Mouse (Mus musculus): ENCODE data around the gene Slc25a13.
A peak's percentile ranks its signal among the peaks of the same experiment; 100 is the strongest.

Gene Slc25a13

GRCm38 (mm10) chr6:6105586-6105985, 111.4 kb downstream of the Slc25a13 start:
- DNase-seq, result no peak

DNA sequence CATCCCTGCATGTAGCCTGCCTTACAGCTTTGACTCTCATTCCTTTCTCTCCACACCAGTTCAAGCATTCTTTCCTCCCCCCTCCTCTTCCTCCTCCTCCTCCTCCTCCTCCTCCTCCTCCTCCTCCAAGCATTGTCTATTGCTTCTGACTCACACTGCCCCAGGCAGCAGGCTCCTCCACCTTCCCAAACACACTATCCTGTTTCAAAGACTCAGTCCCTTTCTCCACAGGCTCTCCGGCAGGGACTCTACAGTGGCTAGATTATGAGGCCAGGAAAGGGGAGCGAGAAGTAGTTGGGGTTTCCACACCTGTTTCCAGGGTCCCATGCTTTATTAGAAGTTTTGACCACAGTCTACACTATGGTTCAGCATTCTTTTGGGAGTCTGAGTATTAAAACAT, 113.5 kb downstream of the Slc25a13 start:
- no peak for DNase-seq

DNA sequence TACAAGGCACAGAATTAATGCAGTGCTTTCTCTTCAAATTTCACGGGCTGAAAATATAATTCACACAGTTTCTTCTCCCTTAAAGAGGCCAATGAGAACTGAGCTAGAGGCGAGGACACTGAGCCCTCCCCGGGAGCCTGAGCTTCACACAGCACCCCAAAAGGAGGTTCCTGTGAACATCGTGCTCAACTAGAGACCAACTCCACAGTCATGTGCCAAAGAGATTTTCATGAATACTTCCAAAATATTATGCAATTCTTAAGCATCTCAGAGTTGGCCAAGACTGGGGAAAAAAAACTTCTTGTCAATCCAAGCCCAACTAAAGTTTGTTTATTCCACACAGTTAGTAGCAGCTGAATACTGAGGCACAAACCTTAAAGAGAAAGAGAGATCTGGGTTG, 115.4 kb downstream of the Slc25a13 start:
- DNase-seq, result no peak

- no peak for DNase-seq
Measured at GRCm38 (mm10) chr6:6100892-6101480, 116.0 kb downstream of the Slc25a13 start.

GRCm38 (mm10) chr6:6093978-6094377, 123.0 kb downstream of the Slc25a13 start:
- no peak for DNase-seq

- DNase-seq, result no peak
Measured at GRCm38 (mm10) chr6:6093522-6093921, 123.5 kb downstream of the Slc25a13 start.

GRCm38 (mm10) chr6:6092497-6092896, 124.5 kb downstream of the Slc25a13 start:
- no peak for DNase-seq

DNA sequence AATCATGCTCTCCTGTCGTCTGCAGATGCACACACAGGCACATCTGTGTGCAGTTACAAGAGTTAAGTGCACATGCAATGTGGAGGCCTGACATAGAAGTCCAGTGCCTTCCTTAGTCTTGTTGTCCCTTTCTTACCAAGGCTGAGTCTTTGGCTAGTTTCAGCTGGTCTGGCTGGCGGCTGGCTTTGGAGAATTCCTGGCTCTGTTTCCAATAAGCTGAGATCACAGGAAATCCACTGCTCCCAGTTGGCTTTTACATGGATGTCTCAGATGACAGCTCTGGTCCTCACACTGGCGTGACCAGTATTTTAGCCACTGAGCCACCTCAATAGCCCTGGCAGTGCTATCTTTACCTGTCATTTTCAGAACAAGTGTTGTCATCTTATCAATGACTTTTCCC, 126.0 kb downstream of the Slc25a13 start:
- no peak for DNase-seq

GRCm38 (mm10) chr6:6088151-6088550, 128.8 kb downstream of the Slc25a13 start:
- peak; percentile 77 for DNase-seq

DNA sequence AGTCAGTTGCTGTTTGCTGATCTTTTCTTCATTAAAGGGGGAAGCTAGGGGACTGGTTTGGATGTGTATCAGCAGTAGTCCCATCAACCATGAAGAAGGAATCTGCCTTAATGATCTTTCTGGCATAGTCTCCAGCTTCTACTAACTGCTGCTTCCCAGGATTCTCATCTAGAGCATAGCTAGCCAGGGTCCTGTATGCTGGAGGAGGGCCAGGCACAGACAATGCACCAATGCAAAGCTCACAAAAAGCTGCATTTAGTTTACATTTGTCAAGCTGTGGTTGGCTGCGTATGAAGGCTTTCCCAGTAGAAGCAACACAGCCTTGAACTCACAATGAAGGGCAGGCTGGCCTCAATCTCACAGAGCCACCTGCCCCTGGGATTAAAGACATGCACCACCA, 136.5 kb downstream of the Slc25a13 start:
- DNase-seq, result no peak

GRCm38 (mm10) chr6:6077234-6077633, 139.7 kb downstream of the Slc25a13 start:
- DNase-seq, result no peak

DNA sequence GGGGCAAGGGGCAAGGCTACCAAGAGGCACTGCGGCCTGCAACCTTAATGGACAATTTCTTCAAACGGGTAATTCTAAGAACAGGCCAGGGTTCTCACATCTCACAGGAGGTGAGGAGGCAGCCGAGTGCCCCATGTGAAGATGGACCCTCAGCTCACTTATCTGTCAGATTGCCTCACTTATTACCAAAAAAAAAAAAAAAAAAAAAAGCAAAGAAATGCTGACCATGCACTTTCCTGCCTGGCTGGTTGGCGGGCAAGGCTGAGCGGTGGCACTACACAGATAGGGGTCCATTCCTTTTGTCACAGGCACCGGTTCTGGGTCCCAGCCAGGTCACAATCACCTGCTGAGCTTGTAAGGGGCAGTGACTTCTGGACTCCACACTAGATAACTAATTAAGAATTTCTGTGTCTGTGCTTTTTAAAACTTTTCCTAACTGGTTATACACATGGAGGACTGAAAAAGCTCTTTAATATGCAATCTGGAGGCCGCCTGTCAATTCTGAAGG, 141.0 kb downstream of the Slc25a13 start:
- DNase-seq, result no peak

- DNase-seq, result no peak
Measured at GRCm38 (mm10) chr6:6071038-6071437, 145.9 kb downstream of the Slc25a13 start.

DNA sequence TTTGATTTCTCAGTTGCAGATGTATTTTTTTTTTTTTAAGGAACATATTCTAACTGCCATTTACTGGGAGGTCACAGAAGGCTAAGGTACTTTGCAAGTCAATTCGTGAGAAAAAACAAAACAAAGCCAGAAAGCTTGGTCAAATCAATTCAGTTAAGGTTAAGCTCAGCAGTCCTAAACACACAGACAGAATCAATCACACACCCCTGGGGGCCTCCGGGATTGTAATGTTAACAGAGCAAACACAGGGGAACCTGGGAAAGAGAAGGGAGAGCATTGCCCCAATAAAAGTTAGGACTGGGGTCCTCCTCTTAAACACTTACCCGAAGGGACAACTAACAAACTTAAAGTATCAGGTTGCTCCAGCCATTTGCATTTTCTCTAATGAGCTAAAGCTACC, 147.0 kb downstream of the Slc25a13 start:
- DNase-seq, result no peak

GRCm38 (mm10) chr6:6067201-6067600, 149.8 kb downstream of the Slc25a13 start:
- no peak for DNase-seq

DNA sequence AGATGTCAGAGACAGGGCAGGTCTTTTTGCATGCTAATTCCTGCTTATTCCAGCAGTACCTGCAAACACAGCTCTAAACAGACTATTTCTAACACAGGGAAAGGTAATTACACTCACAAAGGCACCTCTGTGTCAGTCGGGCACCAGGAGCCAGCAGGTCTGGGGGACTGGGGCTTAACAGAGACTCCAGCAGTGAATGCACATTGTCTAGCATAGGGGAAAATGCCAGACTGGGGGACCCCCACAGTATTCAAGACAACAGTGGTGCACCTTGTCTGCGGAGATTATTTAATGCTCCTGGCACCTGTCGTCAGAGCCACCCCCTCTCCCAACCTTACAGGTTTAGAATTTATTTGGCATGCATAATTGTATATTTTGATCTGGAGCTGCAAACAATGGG, 158.4 kb downstream of the Slc25a13 start:
- DNase-seq, result no peak

- DNase-seq, result no peak
Measured at GRCm38 (mm10) chr6:6053946-6054345, 163.0 kb downstream of the Slc25a13 start.

- DNase-seq, result no peak
Measured at GRCm38 (mm10) chr6:6052696-6053095, 164.3 kb downstream of the Slc25a13 start.

GRCm38 (mm10) chr6:6046729-6047424, 170.1 kb downstream of the Slc25a13 start:
- DNase-seq, result no peak

GRCm38 (mm10) chr6:6038773-6039550, 178.0 kb downstream of the Slc25a13 start:
- DNase-seq, result no peak

DNA sequence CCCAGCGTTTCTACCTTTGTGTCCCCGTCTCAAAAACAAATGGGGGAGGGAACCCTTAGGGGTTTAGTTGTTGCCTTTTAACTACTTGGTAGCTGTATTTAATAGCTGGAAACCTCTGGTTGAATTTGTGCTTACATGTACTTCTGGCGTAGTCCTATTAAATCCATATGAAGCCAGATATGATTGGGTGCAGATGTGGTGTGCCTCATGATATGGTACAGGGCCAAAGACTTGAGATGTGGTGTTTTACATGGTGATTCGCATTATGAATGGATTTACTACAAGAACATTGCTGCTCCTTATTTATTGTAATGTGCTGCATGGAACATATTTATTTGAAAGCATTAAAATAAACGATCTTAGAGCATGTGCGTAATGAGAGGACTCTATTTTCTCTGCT, 189.3 kb downstream of the Slc25a13 start:
- DNase-seq, result no peak

- DNase-seq, result no peak
Measured at GRCm38 (mm10) chr6:6023976-6024375, 193.0 kb downstream of the Slc25a13 start.

- no peak for DNase-seq
Measured at GRCm38 (mm10) chr6:6016931-6017330, 200.0 kb downstream of the Slc25a13 start.

- no peak for DNase-seq
Measured at GRCm38 (mm10) chr6:6015616-6016015, 201.4 kb downstream of the Slc25a13 start.
